In the genomic region with DNA sequence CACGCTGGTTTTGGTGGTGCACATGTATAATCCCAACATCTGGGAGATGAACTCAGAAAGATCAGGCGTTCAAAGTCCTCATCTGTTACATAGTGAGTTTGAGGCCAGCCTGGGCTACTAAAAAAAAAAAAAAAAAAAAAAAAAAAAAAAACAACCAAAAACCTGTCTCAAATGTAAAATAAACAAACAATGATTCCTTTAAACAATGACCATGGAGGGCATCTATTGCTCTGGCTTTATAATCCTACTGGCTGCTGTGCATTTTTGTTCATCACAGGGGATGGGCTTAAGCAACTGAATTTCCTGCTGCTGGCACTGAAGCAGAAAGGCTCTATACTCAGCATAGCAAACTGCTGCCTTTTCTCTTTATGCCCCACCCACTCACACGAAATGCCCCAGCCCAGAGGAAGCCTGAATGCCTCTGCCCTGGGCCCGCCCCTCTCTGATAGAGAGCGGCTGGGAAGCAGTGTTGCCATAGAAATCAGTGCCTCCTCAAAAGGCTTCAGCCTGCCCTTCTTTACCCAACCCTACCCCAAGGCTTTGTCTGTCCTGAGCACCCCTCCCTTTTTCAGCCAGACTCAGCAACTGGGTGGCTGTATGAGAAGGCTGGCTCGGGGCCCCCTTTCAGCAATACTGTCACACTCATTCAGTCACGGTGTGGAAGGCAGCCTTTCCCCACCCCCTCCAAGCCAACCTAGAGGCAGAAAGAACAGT, we compare ENCODE assay signal across 8 mouse cellular contexts. TPM values are rescaled to one million over a fixed set of nuclear protein-coding genes. Genes with fewer than 3 reads are reported as not detected.
A peak's percentile ranks its signal among the peaks of the same experiment; 100 is the strongest.
DNase-seq lines count a peak whose midpoint lies in the region; ATAC-seq and TF ChIP-seq lines count a peak whose summit lies in the region.

No protein-coding gene starts in this region.

- H3K4me1 ChIP-seq in intestine, embryonic 14.5 days (replicated peaks; ENCODE audit: control insufficient read depth, insufficient read depth, low read length): peaks cover 27% of the 10 kb centered on the region
- H3K4me1 ChIP-seq in liver, adult 2 months (ENCODE audit: control insufficient read depth, insufficient read depth, low read length): peaks cover 17% of the 10 kb centered on the region
- H3K4me1 ChIP-seq in midbrain, postnatal 0 days (ENCODE audit: insufficient read depth, low read length): peaks cover 10% of the 10 kb centered on the region; the same call in 1 of the 2 replicates
- peaks cover 26% of the 10 kb centered on the region for H3K4me1 ChIP-seq in stomach, embryonic 14.5 days (ENCODE audit: control insufficient read depth, insufficient read depth, low read length)

- 18% methylated on average over 7 of the region's 7 CpGs for WGBS in intestine, embryonic 14.5 days
- WGBS in liver, adult 2 months: 47% methylated on average over 7 of the region's 7 CpGs
- 2% methylated on average over 7 of the region's 7 CpGs for WGBS in midbrain, postnatal 0 days
- 16% methylated on average over 7 of the region's 7 CpGs for WGBS in stomach, embryonic 14.5 days

- no peak for TF ChIP-seq CTCF in liver, adult 2 months (IDR thresholded peaks at IDR 0.05; ENCODE audit: low read depth, low read length)
- TF ChIP-seq CTCF in midbrain, postnatal 0 days (IDR thresholded peaks at IDR 0.05): no peak

- H3K4me2 ChIP-seq in intestine, embryonic 14.5 days (ENCODE audit: low read length): peak overlapping the region; percentile 68
- peak overlapping the region; percentile 78 for H3K4me2 ChIP-seq in midbrain, postnatal 0 days (ENCODE audit: low read depth, low read length, poor library complexity, severe bottlenecking)
- peak overlapping the region; percentile 72 for H3K4me2 ChIP-seq in stomach, embryonic 14.5 days (replicated peaks; ENCODE audit: low read depth, low read length)

- H3K79me2 ChIP-seq in liver, adult 2 months (ENCODE audit: control insufficient read depth, insufficient read depth, low read length): no peaks in the 10 kb centered on the region

- peak; percentile 16; the same call in 1 of the 2 replicates for ATAC-seq in intestine, embryonic 14.5 days (replicated peaks; ENCODE audit: low FRiP score, low TSS enrichment, low read depth)
- ATAC-seq in midbrain, postnatal 0 days (ENCODE audit: low FRiP score): peak; percentile 50
- peak; percentile 4 for ATAC-seq in stomach, embryonic 14.5 days (ENCODE audit: insufficient number of reproducible peaks, insufficient read depth, low FRiP score, low read depth)

- H3K4me3 ChIP-seq in intestine, embryonic 14.5 days (ENCODE audit: low read depth, low read length): no peak overlapping the region
- H3K4me3 ChIP-seq in liver, adult 2 months (ENCODE audit: insufficient read depth, low read depth, low read length): no peak overlapping the region
- peak overlapping the region; percentile 58 for H3K4me3 ChIP-seq in midbrain, postnatal 0 days (ENCODE audit: low read depth, low read length)
- H3K4me3 ChIP-seq in stomach, embryonic 14.5 days (ENCODE audit: low read depth, low read length): no peak overlapping the region

- H3K36me3 ChIP-seq in intestine, embryonic 14.5 days (ENCODE audit: control insufficient read depth, insufficient read depth, low read length): no peaks in the 10 kb centered on the region
- H3K36me3 ChIP-seq in liver, adult 2 months (ENCODE audit: control insufficient read depth, insufficient read depth, low read length): no peaks in the 10 kb centered on the region
- no peaks in the 10 kb centered on the region for H3K36me3 ChIP-seq in midbrain, postnatal 0 days (ENCODE audit: insufficient read depth, low read length)
- no peaks in the 10 kb centered on the region for H3K36me3 ChIP-seq in stomach, embryonic 14.5 days (ENCODE audit: control insufficient read depth, insufficient read depth, low read length)

- peak; percentile 50 for DNase-seq in gastrocnemius, postnatal 14 days
- DNase-seq in gastrocnemius, adult 8-10 months (ENCODE audit: low spot score in 2 of 2): no peak
- peak; percentile 62 for DNase-seq in adrenal gland, postnatal 25 days
- peak; percentile 59 to 62 for DNase-seq in frontal cortex, postnatal 36 days (ENCODE audit: low spot score in 2 of 2)
- DNase-seq in intestine, embryonic 14.5 days (ENCODE audit: low spot score): peak; percentile 62
- DNase-seq in liver, adult 2 months (ENCODE audit: extremely low read depth, low read depth, low spot score): no peak
- peak; percentile 91 for DNase-seq in midbrain, postnatal 0 days (ENCODE audit: low spot score)

- intact Hi-C loops in gastrocnemius, postnatal 14 days (cut with DNase I; ENCODE audit: low total_unique reads): no loop called here

- 0 out of 2 replicates have a peak overlapping the region, but pooled peaks have one; percentile 13 for H3K9ac ChIP-seq in intestine, embryonic 14.5 days (ENCODE audit: low read length)
- H3K9ac ChIP-seq in liver, adult 2 months (ENCODE audit: low read depth, low read length): no peak overlapping the region
- peak overlapping the region; percentile 59; the same call in 1 of the 2 replicates for H3K9ac ChIP-seq in midbrain, postnatal 0 days (replicated peaks; ENCODE audit: low read length, poor library complexity, severe bottlenecking)
- H3K9ac ChIP-seq in stomach, embryonic 14.5 days (replicated peaks; ENCODE audit: low read depth, low read length): no peak overlapping the region

- H3K27me3 ChIP-seq in intestine, embryonic 14.5 days (replicated peaks; ENCODE audit: control insufficient read depth, insufficient read depth, low read length): no peaks in the 10 kb centered on the region
- H3K27me3 ChIP-seq in liver, adult 2 months (ENCODE audit: control insufficient read depth, insufficient read depth, low read length): no peaks in the 10 kb centered on the region
- H3K27me3 ChIP-seq in midbrain, postnatal 0 days (ENCODE audit: insufficient read depth, low read length): no peaks in the 10 kb centered on the region
- H3K27me3 ChIP-seq in stomach, embryonic 14.5 days (ENCODE audit: control insufficient read depth, insufficient read depth, low read length): no peaks in the 10 kb centered on the region

- no peaks in the 10 kb centered on the region for H3K9me3 ChIP-seq in intestine, embryonic 14.5 days (ENCODE audit: control insufficient read depth, low read length)
- no peaks in the 10 kb centered on the region for H3K9me3 ChIP-seq in midbrain, postnatal 0 days (ENCODE audit: low read length)
- H3K9me3 ChIP-seq in stomach, embryonic 14.5 days (ENCODE audit: control insufficient read depth, low read depth, low read length): no peaks in the 10 kb centered on the region

- TF ChIP-seq POLR2A in liver, adult 2 months (IDR thresholded peaks at IDR 0.05; ENCODE audit: extremely low read depth, insufficient read depth, low read length): no peak

- peak overlapping the region; percentile 43 for H3K27ac ChIP-seq in intestine, embryonic 14.5 days (ENCODE audit: low read depth)
- peak overlapping the region; percentile 32 for H3K27ac ChIP-seq in liver, adult 2 months (replicated peaks; ENCODE audit: insufficient read depth, low read depth, low read length)
- H3K27ac ChIP-seq in midbrain, postnatal 0 days (ENCODE audit: low read depth, low read length): peak overlapping the region; percentile 81
- H3K27ac ChIP-seq in stomach, embryonic 14.5 days (ENCODE audit: low read length): peak overlapping the region; percentile 52

RNA-seq across cellular contexts. Expression of a gene that starts 2.2 kb away (rescaled TPM):
- total RNA-seq in gastrocnemius, postnatal 14 days (2021): 10 to 100 TPM; 25.1 to 27.8 TPM
- total RNA-seq in gastrocnemius, adult 8-10 months (2022): 10 to 100 TPM; 25.3 to 30.3 (median 26.4) TPM
- 58.7 and 63.6 TPM in 2 replicates for total RNA-seq in adrenal gland, postnatal 25 days (2021)
- 5.1 and 7.1 TPM in 2 replicates for polyA plus RNA-seq in intestine, embryonic 14.5 days (2014; fragmentation: Nextera tagmentation; extraction: Ambion mirVana)
- 4.0 and 4.2 TPM in 2 replicates for total RNA-seq in liver, adult 2 months (2014; rRNA removed)
- 6.2 and 7.7 TPM in 2 replicates for polyA plus RNA-seq in liver, adult 2 months (2012; rRNA removed)
- 31.1 and 48.7 TPM in 2 replicates for total RNA-seq in midbrain, postnatal 0 days (2014; rRNA removed)
- 30.3 and 32.3 TPM in 2 replicates for polyA plus RNA-seq in midbrain, postnatal 0 days (2015; fragmentation: Nextera tagmentation; extraction: Ambion mirVana)
- polyA plus RNA-seq in stomach, embryonic 14.5 days (2014; fragmentation: Nextera tagmentation; extraction: Ambion mirVana): 10.0 and 10.6 TPM in 2 replicates

RNA-seq across cellular contexts. Expression of a gene that starts 12.3 kb away (rescaled TPM):
- total RNA-seq in gastrocnemius, postnatal 14 days (2021): 10 to 100 TPM; 82.9 to 84.8 TPM
- 100 to 1,000 TPM in 2 of 4 experiments, 10 to 100 TPM in 2; 88.7 to 116 (median 107) TPM for total RNA-seq in gastrocnemius, adult 8-10 months (2022)
- total RNA-seq in adrenal gland, postnatal 25 days (2021): 227 and 270 TPM in 2 replicates
- 332 and 361 TPM in 2 replicates for polyA plus RNA-seq in intestine, embryonic 14.5 days (2014; fragmentation: Nextera tagmentation; extraction: Ambion mirVana)
- 92.2 and 108 TPM in 2 replicates for total RNA-seq in liver, adult 2 months (2014; rRNA removed)
- polyA plus RNA-seq in liver, adult 2 months (2012; rRNA removed): 88.7 and 106 TPM in 2 replicates
- total RNA-seq in midbrain, postnatal 0 days (2014; rRNA removed): 89.6 and 102 TPM in 2 replicates
- 230 and 241 TPM in 2 replicates for polyA plus RNA-seq in midbrain, postnatal 0 days (2015; fragmentation: Nextera tagmentation; extraction: Ambion mirVana)
- polyA plus RNA-seq in stomach, embryonic 14.5 days (2014; fragmentation: Nextera tagmentation; extraction: Ambion mirVana): 300 and 302 TPM in 2 replicates

RNA-seq across cellular contexts. Expression of a gene that starts 15.0 kb away (rescaled TPM):
- 1 to 10 TPM; 4.1 to 4.6 TPM for total RNA-seq in gastrocnemius, postnatal 14 days (2021)
- total RNA-seq in gastrocnemius, adult 8-10 months (2022): 1 to 10 TPM; 1.2 to 2.8 (median 1.5) TPM
- total RNA-seq in adrenal gland, postnatal 25 days (2021): 12.4 and 13.2 TPM in 2 replicates
- 10.0 and 10.2 TPM in 2 replicates for polyA plus RNA-seq in intestine, embryonic 14.5 days (2014; fragmentation: Nextera tagmentation; extraction: Ambion mirVana)
- 3.7 and 5.8 TPM in 2 replicates for total RNA-seq in liver, adult 2 months (2014; rRNA removed)
- polyA plus RNA-seq in liver, adult 2 months (2012; rRNA removed): 0.75 and 2.6 TPM in 2 replicates
- total RNA-seq in midbrain, postnatal 0 days (2014; rRNA removed): 40.2 and 54.6 TPM in 2 replicates
- polyA plus RNA-seq in midbrain, postnatal 0 days (2015; fragmentation: Nextera tagmentation; extraction: Ambion mirVana): 6.3 and 7.9 TPM in 2 replicates
- polyA plus RNA-seq in stomach, embryonic 14.5 days (2014; fragmentation: Nextera tagmentation; extraction: Ambion mirVana): 14.7 and 16.0 TPM in 2 replicates

RNA-seq across cellular contexts. Expression of a gene that starts 18.2 kb away (rescaled TPM):
- 1 to 10 TPM; 5.4 to 6.5 TPM for total RNA-seq in gastrocnemius, postnatal 14 days (2021)
- 1 to 10 TPM; 4.8 to 8.1 (median 5.9) TPM for total RNA-seq in gastrocnemius, adult 8-10 months (2022)
- 26.1 and 27.5 TPM in 2 replicates for total RNA-seq in adrenal gland, postnatal 25 days (2021)
- 21.7 and 22.6 TPM in 2 replicates for polyA plus RNA-seq in intestine, embryonic 14.5 days (2014; fragmentation: Nextera tagmentation; extraction: Ambion mirVana)
- total RNA-seq in liver, adult 2 months (2014; rRNA removed): 6.9 and 7.2 TPM in 2 replicates
- 11.0 and 14.0 TPM in 2 replicates for polyA plus RNA-seq in liver, adult 2 months (2012; rRNA removed)
- total RNA-seq in midbrain, postnatal 0 days (2014; rRNA removed): 30.5 and 33.4 TPM in 2 replicates
- 24.4 and 26.1 TPM in 2 replicates for polyA plus RNA-seq in midbrain, postnatal 0 days (2015; fragmentation: Nextera tagmentation; extraction: Ambion mirVana)
- 21.3 and 23.3 TPM in 2 replicates for polyA plus RNA-seq in stomach, embryonic 14.5 days (2014; fragmentation: Nextera tagmentation; extraction: Ambion mirVana)

RNA-seq across cellular contexts. Expression of a gene that starts 33.5 kb away (rescaled TPM):
- total RNA-seq in gastrocnemius, postnatal 14 days (2021): 1 to 10 TPM; 2.2 to 2.6 TPM
- 1 to 10 TPM; 1.1 to 2.2 (median 1.5) TPM for total RNA-seq in gastrocnemius, adult 8-10 months (2022)
- total RNA-seq in adrenal gland, postnatal 25 days (2021): 15.7 and 20.9 TPM in 2 replicates
- polyA plus RNA-seq in intestine, embryonic 14.5 days (2014; fragmentation: Nextera tagmentation; extraction: Ambion mirVana): 16.6 and 17.8 TPM in 2 replicates
- 1.2 and 2.1 TPM in 2 replicates for total RNA-seq in liver, adult 2 months (2014; rRNA removed)
- polyA plus RNA-seq in liver, adult 2 months (2012; rRNA removed): 2.2 and 2.9 TPM in 2 replicates
- total RNA-seq in midbrain, postnatal 0 days (2014; rRNA removed): 15.0 and 18.2 TPM in 2 replicates
- 14.2 and 14.3 TPM in 2 replicates for polyA plus RNA-seq in midbrain, postnatal 0 days (2015; fragmentation: Nextera tagmentation; extraction: Ambion mirVana)
- polyA plus RNA-seq in stomach, embryonic 14.5 days (2014; fragmentation: Nextera tagmentation; extraction: Ambion mirVana): 15.6 and 16.6 TPM in 2 replicates

Comparison
In these comparisons a context has a peak if more than half of its experiments do, and no peak if none do; other contexts are left out.
1. DNase-seq: peak in gastrocnemius, postnatal 14 days (single experiment), adrenal gland, postnatal 25 days (single experiment), frontal cortex, postnatal 36 days (2 of 2), intestine, embryonic 14.5 days (single experiment) and midbrain, postnatal 0 days (single experiment); none in gastrocnemius, adult 8-10 months (0 of 2) and liver, adult 2 months (single experiment).
2. H3K9ac ChIP-seq: peak in intestine, embryonic 14.5 days (single experiment) and midbrain, postnatal 0 days (single experiment); none in liver, adult 2 months (single experiment) and stomach, embryonic 14.5 days (single experiment).
3. Peak in every context shown above with its lines, with median percentiles within 50 percentile points of each other: ATAC-seq, H3K27ac ChIP-seq and H3K4me2 ChIP-seq.